Mouse (Mus musculus) megakaryocyte, embryonic 14.5 days (primary cell): ENCODE data around the gene Tenm4. TPM values are rescaled to one million over a fixed set of nuclear protein-coding genes. Genes with fewer than 3 reads are reported as not detected.

Experiments used
- H3K27me3 ChIP-seq: replicated peaks from 2 replicates; pipeline ENCODE3; 2012; ENCODE audit warnings: inconsistent platforms
- H3K36me3 ChIP-seq: replicated peaks from 2 replicates; pipeline ENCODE3; 2012; ENCODE audit warnings: low read length, inconsistent platforms, mixed read lengths
- H3K4me1 ChIP-seq: 2 replicates; pipeline ENCODE4 v1.6.1; 2012; ENCODE audit warnings: inconsistent platforms
- H3K4me3 ChIP-seq: replicated peaks from 2 replicates; pipeline ENCODE3; 2012; ENCODE audit warnings: moderate library complexity, mild to moderate bottlenecking, inconsistent platforms
- H3K9me3 ChIP-seq: 2 replicates; pipeline ENCODE4 v1.6.1; 2012; ENCODE audit warnings: inconsistent platforms
- FLI1 ChIP-seq: IDR thresholded peaks from 2 replicates; pipeline ENCODE4 v1.6.1; 2012; ENCODE audit warnings: low read length, inconsistent platforms, mixed read lengths
- GATA1 ChIP-seq: IDR thresholded peaks from 3 replicates; pipeline ENCODE4 v1.6.1; 2012; ENCODE audit warnings: mixed read lengths, low read length, inconsistent platforms, borderline replicate concordance
- polyA plus RNA-seq: library from polyadenylated mRNA; stranded (reverse); fragments of >175 nt; gene quantifications from 2 replicates; pipeline ENCODE4 v1.2.3, GENCODE M21; 2012; ENCODE audit warnings: low replicate concordance; ENCODE audit not compliant: insufficient read depth

The Tenm4 gene
- polyA plus RNA-seq, 1 experiment, result not detected

DNA sequence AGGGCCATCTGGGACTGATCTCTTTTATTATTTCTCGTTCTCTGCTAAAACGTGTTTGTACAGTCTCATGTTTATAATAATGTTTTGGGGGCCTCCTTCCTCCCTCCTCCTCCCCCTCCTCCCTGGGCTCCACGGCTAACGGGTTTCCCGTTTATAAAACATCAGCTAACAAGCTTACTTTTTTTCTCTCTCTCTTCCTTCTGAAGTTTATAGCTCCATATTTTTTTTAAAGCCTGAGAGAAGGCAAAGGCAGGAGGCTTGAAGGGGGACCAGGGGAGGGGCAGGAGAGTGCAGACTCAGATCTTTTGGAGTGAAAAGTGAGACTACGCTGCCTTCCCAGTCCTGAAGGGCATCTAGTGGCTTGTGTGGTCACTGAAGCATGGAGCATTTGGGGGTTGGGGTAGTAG is 604.0 kb downstream of the Tenm4 start:
- H3K4me3 ChIP-seq, result no peak overlapping the region
- no peaks in the 10 kb centered on the region for H3K36me3 ChIP-seq
- TF ChIP-seq FLI1, result no peak
- no peak for TF ChIP-seq GATA1
- peaks cover 8% of the 10 kb centered on the region for H3K27me3 ChIP-seq
- H3K9me3 ChIP-seq, result peaks cover 6% of the 10 kb centered on the region
- peaks cover 11% of the 10 kb centered on the region; the same call in 1 of the 2 replicates for H3K4me1 ChIP-seq

DNA sequence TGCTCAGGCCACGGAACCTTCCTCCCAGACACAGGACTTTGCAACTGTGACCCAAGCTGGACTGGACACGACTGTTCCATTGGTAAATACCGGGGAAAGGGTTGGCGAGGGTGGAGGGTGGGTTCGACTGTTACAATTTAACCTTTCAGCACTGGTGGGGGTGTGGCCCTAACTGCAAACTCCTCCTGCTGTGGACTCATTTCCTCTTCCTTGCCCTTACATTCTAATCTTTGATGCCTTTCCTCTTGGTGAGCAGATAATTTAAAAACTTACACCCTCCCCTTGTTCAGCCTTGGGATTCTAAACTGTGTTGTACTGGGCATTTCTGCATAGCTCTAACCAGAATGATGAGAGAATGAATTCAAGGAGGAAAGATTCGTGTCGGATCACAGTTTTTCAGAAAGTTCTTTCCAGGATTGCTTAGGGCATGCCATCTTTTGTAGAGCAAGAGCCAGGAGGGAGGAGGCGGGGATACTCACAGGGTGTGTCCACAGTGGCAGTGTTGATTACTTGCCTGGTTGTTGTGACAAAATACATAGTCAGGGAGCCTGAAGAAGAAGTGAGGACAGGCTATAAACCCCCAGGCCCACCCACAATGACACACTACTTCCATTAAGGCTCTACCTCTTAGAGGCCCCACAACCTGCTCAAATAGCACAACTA is 607.0 kb downstream of the Tenm4 start:
- Histone ChIP-seq H3K27me3 (peaks cover 6% of the 10 kb centered on the region), H3K4me3 (no peak overlapping the region), H3K4me1 (peaks cover 15% of the 10 kb centered on the region; the same call in 1 of the 2 replicates), H3K9me3 (peaks cover 6% of the 10 kb centered on the region), H3K36me3 (no peaks in the 10 kb centered on the region)
- no peak for TF ChIP-seq GATA1
- TF ChIP-seq FLI1, result no peak

DNA sequence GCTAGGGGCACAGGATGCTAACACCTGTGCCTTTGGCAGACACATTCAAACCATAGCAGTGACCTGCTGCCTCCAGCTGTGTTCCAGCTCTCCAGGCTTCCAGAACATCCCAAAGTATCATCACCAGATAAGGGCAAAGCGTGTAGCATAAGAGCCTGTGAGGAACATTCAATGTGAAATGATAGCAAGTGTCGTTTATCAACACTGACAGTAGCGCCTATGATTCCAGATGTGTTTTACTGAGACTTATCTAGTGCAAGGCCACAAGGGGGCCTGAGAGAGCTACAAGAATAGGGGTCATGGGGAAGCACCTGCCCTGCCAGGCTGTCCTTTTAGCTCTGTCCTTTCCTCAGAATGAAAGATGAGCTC is 607.5 kb downstream of the Tenm4 start:
- Histone ChIP-seq H3K4me1 (peaks cover 15% of the 10 kb centered on the region; the same call in 1 of the 2 replicates), H3K36me3 (no peaks in the 10 kb centered on the region), H3K9me3 (peaks cover 6% of the 10 kb centered on the region), H3K27me3 (peaks cover 6% of the 10 kb centered on the region), H3K4me3 (no peak overlapping the region)
- TF ChIP-seq FLI1, result no peak
- no peak for TF ChIP-seq GATA1

DNA sequence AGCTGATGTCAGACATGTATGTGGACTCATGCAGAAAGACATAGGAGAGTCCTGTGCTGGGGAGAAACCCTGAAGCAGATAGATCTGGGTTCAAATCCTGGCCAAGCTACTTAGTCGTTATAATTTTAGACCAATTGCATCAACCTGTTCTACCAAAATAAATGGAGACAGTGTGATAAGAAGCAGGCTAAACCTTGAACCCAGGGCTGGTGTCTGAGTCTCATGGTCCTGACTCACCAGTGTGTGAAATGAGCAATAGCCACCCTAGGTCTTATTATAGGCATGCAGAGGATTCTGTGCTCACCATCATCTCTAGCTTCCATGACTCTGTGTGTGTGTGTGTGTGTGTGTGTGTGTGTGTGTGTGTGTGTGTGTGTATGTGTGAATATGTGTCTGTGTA is 609.5 kb downstream of the Tenm4 start:
- no peak overlapping the region for H3K4me3 ChIP-seq
- peaks cover 2% of the 10 kb centered on the region for H3K27me3 ChIP-seq
- peaks cover 6% of the 10 kb centered on the region for H3K9me3 ChIP-seq
- H3K36me3 ChIP-seq, result no peaks in the 10 kb centered on the region
- no peak for TF ChIP-seq FLI1
- no peak for TF ChIP-seq GATA1
- H3K4me1 ChIP-seq, result peaks cover 15% of the 10 kb centered on the region; the same call in 1 of the 2 replicates

DNA sequence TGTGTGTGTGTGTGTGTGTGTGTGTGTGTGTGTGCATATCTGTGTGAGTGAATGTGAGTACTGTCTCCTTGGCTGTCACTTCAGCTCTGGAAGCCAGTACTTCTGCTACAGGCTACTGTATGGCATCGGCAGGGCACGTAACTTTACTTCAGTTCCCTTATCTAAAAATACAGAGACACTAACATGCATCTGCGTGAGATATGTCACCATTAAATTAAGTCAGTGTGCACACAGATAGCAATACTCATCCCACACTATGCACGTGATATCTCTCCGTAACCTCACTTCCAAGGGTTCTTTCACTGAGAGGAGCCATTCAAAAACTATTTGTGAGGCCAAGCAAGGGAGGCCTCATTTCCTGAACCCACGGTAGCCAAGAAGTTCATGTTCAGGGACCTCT is 610.0 kb downstream of the Tenm4 start:
- Histone ChIP-seq H3K4me3 (no peak overlapping the region), H3K9me3 (peaks cover under 1% of the 10 kb centered on the region; the same call in 1 of the 2 replicates), H3K36me3 (no peaks in the 10 kb centered on the region), H3K27me3 (peaks cover 2% of the 10 kb centered on the region), H3K4me1 (peaks cover 15% of the 10 kb centered on the region; the same call in 1 of the 2 replicates)
- no peak for TF ChIP-seq FLI1
- no peak for TF ChIP-seq GATA1

DNA sequence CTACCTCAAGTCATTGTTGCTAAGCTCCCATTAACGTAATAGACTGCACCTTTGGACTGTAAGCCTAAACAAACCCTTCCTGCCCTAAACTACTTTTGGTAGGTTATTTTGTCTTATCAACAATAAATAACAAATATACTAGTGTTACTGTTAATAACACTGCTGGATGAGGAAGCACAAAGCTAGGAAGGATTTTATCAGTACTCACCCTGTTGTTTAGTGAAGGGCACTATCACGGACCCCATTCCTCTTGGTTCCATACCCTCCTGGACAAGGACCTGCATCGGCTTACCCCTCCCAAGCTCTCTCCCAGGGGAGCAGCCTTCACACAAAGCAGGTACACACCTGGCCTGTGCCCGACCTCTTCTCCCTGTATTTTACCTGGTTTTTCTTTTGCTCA is 611.6 kb downstream of the Tenm4 start:
- H3K4me1 ChIP-seq, result peaks cover 14% of the 10 kb centered on the region; the same call in 1 of the 2 replicates
- TF ChIP-seq GATA1 (no peak), FLI1 (no peak)
- H3K27me3 ChIP-seq, result peaks cover under 1% of the 10 kb centered on the region

DNA sequence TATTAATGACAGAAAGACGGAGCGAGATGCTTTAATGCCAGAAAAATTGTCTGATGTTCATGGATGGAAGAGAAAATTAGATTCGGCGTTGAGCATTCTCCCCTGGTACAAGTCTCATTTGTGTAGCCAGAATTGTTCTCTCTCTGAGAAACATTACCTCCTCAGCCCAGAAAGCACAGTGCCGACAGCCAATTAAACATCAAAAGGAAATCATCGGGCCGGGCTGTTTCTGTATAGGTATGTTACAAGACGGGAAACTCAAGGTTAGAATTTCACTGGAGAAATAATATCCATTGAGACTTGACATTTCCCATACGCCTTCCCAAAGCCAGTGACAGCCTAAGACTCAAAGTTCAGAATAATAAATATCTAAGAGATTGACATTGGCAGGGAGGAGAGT is 614.8 kb downstream of the Tenm4 start:
- Histone ChIP-seq H3K27me3 (peaks cover 7% of the 10 kb centered on the region), H3K36me3 (no peaks in the 10 kb centered on the region), H3K4me1 (peaks cover 8% of the 10 kb centered on the region; the same call in 1 of the 2 replicates), H3K4me3 (no peak overlapping the region), H3K9me3 (no peaks in the 10 kb centered on the region)
- TF ChIP-seq FLI1 (no peak), GATA1 (no peak)

More for the DNA sequence above, 611.6 kb downstream of the Tenm4 start:
- no peaks in the 10 kb centered on the region for H3K36me3 ChIP-seq
- no peak overlapping the region for H3K4me3 ChIP-seq
- H3K9me3 ChIP-seq, result no peaks in the 10 kb centered on the region

DNA sequence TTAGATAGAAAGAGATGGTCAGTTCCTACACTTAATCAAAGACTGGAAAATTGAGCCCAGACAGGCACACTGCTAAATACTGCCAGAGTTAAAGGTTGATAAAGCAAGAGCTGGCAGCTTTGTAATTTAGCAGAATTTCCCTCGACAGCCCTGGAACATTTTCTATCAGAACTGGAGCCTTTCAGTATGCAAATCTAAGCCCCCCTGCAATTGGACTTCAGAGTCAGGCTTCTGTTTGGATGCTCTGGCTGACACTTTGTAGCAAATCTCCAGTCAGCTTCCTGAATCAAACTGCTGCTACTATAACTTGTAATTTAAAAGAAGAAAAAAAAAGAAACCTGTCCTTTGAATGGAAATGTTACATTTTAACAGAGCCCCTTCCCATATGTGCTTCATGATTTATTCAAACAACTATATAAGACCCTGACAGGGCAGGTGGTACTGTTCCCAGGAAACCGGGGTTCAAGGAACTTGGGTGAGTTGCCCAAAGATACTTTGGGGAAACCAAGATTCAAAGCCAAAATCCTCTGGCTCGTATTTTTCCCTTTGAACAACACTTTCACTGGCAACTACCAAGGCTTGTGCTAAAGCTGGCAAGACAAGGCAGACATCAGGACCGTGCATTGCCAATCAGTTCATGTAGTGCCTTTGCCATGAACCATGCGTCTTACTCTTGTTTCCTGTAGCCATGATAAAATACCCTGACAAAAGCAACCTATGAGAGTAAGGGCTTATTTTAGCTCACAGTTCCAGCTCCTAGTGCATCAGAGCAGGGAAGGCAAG is 615.4 kb downstream of the Tenm4 start:
- H3K4me3 ChIP-seq, result no peak overlapping the region
- TF ChIP-seq FLI1 (no peak), GATA1 (no peak)
- H3K36me3 ChIP-seq, result no peaks in the 10 kb centered on the region
- peaks cover 5% of the 10 kb centered on the region; the same call in 1 of the 2 replicates for H3K4me1 ChIP-seq
- no peaks in the 10 kb centered on the region for H3K9me3 ChIP-seq
- peaks cover 7% of the 10 kb centered on the region for H3K27me3 ChIP-seq

DNA sequence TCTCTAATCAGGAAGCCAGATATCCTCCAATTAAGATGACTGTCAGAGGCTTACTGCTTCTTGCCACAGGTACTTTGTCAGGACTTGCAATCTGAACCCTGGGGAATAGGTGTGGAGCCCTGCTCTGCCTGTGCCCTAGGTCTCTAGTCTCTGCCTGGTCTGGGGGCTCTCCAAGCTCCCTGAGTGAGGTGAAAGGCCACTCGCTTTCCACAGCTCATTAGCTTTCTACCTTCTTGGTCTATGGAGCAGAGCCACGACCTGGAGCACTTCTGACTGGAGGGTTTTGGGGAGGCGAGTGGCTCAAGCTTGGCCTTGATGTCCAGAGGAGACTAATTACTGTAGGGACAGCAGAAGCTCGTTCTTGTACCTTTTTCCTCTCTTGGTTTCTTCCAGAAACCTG is 617.1 kb downstream of the Tenm4 start:
- Histone ChIP-seq H3K4me1 (peaks cover 3% of the 10 kb centered on the region; the same call in 1 of the 2 replicates), H3K36me3 (no peaks in the 10 kb centered on the region), H3K27me3 (peaks cover 7% of the 10 kb centered on the region), H3K4me3 (no peak overlapping the region), H3K9me3 (no peaks in the 10 kb centered on the region)
- TF ChIP-seq GATA1, result no peak
- TF ChIP-seq FLI1, result no peak

DNA sequence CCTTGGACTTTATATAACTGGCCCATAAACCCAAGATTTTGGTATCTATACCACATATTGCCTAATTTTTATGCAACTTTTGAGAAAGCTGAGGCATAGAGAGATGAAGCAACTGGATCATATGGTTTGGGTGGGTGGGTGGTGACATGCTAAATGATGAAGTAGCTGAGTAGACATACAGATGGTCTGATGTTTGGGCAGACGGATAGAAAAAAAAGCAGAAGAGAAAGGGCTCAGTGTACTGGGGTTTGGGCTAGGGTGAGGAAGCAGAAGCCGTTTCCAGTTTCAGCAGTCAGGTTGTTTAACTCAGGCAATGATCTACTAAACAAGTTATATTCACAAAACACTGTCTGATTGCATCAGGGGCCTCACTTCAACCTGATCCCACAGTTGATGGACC is 619.3 kb downstream of the Tenm4 start:
- Histone ChIP-seq H3K27me3 (peaks cover 7% of the 10 kb centered on the region), H3K4me1 (peaks cover 3% of the 10 kb centered on the region; the same call in 1 of the 2 replicates)
- TF ChIP-seq GATA1 (no peak), FLI1 (no peak)

More for the DNA sequence above, 619.3 kb downstream of the Tenm4 start:
- Histone ChIP-seq H3K9me3 (no peaks in the 10 kb centered on the region), H3K36me3 (no peaks in the 10 kb centered on the region), H3K4me3 (no peak overlapping the region)
